Mouse (Mus musculus) right cerebral cortex, postnatal 10 days (tissue): ENCODE measurements around the gene Frmd8.
"Not testable (repeated sequence)": the region's sequence is repeated elsewhere in the genome, so short reads cannot be mapped to it uniquely, and the experiment has no call there.

Experiments
- DNase-seq, 2 experiments: peaks; one replicate each; pipeline ENCODE4 v3.0.0; 2021; ENCODE audit warnings: low spot score in 2 of 2

Frmd8 gene

DNA sequence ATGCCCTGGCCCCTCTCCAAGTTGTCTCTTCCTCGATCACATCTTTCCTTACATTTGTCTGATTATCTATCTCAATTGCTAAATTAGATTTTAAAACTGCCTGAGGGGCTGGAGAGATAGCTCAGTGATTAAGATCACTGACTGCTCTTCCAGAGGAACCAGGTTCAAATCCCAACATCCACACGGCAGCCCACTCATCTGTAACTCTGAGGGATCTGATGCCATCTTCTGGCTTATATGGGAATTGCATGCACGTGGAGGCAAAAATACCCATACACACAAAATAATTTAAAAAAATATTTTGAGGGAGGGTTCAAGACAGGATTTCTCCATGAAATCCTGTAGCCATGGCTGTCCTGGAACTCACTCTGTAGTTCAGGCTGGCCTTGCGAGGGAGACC, 10.8 kb upstream of the Frmd8 start:
- DNase-seq, result no peak

DNA sequence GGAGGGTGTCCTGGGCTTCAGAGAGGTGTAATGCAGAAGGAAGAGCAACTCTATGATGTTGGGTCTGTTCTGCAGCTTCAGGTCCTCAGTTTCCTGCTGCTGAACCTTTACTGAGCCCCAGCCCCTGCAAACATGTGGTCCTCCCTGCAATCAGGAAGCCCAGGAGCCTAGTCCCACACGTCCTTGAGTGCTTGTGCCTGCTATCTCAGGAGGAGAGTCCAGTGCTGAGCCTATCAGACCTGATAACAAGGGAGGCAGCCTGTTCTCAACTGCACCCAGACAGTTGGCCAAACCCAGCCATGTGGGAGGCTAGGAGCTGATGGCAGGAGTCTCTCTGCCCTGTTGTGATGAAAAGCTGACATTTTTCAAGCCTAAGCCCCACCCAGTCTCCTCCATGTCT, 8.9 kb upstream of the Frmd8 start:
- DNase-seq, result no peak

DNA sequence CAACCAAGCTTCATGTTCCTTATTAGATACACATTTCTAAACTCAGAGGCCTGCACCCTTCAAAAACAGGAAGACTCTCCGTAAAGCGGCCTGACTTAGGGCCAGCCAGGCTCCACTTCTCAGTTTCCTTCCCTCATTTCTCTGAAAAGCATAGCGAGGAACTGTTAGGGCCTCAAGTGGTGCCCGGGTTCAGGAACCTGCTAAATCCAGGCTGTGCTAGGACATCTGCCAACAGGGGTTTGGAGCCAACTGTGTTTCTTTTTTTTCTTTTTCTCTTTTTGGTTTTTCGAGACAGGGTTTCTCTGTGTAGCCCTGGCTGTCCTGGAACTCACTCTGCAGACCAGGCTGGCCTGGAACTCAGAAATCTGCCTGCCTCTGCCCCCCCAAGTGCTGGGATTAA, 7.0 kb upstream of the Frmd8 start:
- not testable (repeated sequence) for DNase-seq

DNA sequence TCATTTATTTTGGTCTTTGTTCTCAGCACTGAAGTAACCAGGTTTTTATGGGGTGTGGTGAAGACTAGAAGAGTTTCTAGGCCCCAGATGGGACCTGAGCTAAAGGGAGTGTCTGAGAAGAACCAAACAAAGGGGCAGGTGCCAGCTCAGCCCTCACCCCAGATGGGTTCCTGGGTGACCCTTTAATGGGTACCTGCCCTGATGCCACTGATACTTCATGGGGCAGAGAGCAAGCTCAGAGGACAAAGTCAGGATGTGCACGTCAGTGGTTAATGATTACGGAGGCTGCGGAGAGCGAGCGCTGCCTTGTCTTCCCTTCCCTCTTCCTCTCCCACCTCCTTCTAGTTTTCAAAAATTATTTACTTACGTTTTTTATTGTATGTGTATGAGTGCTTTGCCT, 6.1 kb upstream of the Frmd8 start:
- DNase-seq, result no peak

DNA sequence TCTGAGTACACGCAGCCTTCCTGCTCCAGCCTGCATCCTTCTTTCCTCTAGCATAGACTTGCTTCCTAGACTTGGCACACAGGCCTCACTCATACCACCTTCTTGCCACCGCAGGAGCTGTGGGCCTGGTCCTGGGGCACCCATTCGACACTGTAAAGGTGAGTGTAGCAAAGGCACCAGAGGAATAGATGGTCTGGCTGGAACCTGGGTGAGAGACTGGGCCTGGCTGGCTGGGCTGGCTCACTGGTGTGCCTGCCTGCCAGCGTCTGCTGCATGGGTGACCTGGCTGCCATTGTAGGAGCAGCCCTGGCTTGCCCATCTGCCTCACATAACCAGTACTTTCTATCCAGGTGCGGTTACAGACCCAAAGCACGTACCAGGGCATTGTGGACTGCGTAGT, 4.7 kb upstream of the Frmd8 start:
- no peak for DNase-seq

DNA sequence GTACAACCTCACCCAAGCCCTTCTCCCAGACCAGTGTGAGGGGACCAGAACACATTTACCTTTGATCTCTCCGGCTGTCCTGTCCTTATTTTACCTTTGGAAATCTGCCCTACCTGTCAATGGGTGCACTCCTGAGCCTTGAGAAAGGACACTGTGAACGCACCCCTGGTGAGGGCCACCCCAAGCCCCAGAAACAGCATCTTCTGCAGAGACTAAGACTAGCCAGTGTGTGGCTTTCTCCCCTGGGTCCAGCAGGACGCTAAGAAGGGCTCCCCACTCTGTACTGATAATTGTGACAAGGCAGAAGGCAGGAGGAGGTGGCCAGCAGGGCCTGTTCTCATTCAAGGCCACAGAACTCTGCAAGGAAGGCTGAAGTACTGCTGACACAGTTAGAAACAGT, 3.8 kb upstream of the Frmd8 start:
- no peak for DNase-seq

DNA sequence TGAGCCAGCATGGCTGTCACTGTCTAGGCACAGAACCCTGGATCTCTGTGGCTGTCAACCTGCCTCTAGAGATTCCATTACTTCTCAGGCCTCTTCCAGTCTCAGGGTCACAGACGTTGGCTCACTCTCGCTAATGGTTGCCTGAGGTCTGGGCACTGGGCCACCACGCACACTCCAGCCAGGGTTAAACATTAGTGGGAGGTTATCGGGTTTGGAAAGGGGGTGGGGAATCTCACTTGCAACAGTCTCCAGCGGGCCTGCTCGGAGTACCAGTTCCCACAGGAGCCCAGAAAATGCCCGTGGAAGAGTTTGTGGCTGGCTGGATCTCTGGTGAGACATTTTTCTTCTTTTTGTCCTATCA, 3.3 kb upstream of the Frmd8 start:
- DNase-seq, result no peak

DNA sequence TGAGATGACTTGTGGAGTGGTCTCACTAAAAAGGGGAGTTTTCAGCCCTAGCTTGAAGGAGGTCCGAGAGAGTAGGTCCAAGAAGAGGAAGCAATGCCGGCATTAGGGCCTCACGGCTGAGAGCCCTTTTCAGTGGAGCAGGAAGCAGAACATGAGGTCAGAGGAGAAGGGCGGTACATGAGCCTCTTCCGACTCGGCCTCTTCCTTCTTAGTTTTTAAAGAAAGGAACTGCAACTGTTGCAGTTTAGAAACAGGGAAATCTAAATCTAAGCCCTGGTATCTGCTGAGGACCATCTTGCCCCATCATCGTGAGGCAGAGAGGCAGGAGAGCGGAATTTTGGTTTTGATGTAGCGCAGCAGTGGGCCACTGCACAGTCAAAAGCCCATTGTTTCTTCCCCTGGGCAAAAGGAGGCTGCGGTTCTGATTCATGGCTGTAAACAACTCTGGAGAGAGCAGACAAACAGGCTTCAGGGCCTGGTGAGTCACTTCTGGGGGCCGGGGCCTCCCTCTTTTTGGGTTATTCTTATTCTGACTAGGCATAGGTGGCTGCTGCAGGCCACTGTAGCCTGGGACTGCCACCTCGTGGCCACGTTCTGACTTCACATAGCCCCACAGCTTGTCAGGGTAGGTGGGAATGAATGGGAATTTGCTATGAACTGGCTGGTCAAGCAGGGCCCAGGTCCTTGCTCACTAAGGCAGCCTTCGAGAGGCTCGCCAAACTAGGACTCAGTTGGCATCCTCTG, 2.7 kb upstream of the Frmd8 start, which contains the start of gene Slc25a45:
Slc25a45 (plus strand) TSS at position 191 of the 744 bp plus-strand sequence.
- DNase-seq, result peak; percentile 81 to 82

DNA sequence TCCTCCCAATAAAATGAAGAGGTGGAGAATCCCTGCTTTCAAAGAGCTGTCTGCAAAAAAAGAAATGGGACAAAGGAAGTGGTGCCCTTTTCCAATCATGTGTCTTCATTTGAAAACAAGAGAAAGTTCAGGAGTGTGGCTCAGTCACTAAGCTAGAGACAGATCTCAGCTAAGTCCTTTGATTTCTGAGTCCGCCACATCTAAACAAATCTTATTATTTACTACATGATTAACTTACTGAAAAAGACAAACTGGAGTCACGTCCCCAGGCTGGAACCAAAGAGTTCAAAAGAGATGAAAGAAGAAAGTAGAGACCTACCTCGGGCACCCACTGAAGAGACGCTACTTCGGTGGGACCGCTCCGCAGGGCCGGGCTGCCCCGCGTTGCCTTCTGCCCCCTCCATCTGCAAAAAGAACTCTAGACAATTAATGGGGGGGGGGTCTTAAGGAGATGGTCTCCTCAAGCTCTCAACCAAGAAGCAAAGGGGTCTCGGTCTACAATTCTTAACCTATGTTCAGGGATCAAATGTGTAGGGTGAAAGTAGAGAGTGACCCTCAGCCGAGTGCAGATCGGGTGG, 594 bp downstream of the Frmd8 start:
- no peak for DNase-seq

DNA sequence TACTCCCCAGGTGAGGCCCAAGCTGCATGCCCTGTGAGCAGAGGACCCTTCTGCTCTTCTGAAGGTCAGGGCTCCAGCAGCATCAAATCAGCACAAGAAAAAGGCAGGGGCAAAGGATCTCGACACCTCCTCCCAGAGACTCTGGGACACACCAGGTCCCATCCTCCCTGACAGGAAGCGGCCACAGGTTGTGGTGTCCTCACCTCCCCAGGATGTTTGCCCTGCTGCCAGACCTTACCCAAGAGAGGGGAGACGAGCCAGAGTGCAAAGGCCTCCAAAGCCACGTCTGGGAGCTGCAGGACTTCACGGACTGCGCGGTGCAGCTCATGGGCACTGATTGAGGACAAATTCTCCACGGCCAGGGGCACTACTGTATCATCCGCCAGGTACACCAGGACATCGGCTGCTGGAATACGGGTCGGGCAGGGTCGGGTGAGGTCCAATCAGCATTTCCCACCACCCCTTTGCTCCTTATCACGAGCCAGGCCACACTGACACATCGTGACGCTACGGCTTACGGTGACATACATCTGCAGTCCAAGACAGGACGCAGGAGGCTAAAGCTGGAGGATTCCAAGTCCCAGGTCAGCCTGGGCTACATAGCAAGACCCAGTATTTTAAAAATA, 2.0 kb downstream of the Frmd8 start:
- no peak for DNase-seq

DNA sequence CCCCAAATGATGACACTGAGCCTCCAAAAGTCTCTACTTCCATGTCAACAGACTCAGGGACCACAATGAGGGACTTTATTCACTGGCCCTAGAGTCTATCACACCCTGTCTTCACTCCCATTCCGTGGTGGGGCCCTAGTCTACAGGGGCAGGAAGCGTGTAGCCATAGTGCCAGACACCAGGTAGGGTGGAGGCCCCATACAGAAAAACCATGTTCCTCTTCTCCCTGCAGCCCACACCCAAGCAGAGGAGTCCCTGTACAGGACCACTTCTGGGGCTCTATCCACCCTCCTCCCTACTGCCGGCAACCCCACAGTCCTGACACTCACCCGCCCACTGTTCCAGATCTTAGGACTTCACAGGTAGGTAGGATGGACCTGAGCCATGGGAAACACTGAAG, 2.5 kb downstream of the Frmd8 start:
- DNase-seq, result no peak

DNA sequence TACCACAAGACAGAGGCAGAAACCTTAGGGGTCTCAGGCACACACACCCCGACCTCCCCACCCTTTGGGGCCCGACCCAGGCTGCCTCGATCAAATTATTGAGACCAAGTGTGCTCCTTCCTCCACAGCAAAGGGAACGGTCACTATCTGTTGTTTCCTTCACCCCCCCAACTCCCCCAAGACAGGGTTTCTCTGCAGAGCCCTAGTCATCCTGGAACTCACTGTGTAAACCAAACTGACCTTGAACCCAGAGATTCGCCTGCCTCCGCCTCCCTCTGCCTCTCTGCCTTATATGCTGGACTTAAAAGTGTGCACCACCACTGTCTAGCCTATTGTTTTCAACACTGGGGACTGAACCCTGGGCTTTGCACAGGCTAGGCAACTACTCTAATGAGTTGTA, 3.4 kb downstream of the Frmd8 start:
- no peak for DNase-seq

DNA sequence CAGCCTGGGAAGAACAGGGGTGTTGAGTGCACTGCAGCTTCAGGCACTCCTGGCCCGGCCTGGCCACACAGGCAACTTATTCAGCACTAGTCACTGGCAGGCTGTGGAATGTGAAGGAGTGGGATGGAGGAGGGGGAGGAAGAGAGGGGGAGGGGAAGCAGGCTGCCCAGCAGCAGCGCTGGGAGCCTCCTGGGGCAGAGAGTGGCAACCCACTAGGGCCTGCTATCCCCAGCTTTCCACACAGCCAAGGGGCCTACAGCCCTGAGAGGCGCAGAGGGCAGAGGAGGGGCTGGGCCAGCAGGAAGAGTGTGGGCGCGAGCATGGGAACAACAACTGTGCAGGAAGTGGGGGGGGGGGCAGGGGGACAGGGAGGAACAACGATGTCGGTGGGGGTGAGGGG, 3.8 kb downstream of the Frmd8 start:
- peak in 1 of 2 experiments; percentile 46 for DNase-seq

DNA sequence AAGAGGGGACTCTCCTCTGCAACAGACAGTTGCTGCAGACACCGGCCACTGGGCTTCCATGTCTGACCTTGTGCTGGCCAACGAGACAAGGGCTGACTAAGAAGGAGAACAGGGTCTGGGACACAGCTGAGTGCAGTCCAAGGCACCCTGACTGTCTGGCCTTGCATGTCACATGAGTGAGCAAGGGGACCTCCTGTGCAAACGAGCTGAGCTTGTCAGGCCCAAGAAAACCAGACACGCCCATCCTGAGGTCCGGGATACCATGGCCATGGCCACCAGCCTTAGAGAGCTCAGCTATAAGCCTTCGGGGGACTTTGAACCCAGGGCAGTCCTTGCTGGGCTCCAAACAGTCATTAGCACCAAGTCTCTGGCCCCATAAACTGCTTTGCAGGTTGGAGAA, 7.0 kb downstream of the Frmd8 start:
- DNase-seq, result no peak

DNA sequence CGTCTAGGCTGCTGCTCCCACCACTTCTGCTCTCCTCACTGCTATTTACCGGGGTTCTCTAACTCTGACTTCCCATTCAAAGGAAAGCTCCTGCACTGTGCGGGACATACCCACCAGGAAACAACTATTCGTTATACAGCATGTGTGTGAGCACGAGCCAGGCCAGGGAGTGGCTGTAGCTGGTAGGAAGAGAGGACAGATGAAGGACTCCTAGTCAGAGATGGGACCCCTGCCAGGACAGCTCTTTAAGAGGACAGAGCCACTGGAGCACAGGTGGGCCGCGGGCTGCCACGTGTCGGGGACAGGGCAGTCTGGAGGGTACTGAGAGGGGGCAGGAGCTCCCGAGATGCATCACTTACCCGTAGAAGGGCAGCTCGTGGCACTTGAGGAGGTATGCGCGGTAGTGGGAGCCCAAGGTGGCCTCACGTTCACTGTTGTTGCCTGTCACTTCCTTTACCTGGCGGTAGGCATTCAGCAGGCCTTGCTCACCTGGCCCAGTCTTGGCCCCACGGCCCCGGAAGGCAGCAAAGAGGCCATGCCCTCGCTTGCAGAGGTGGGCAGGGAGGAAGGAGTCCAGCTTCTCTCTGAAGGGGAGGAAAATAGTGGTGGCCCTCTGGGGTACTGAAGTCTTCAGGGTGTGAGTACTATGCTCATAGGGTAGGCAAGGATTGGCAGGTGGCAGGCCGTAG, 10.2 kb downstream of the Frmd8 start:
- DNase-seq, result no peak

DNA sequence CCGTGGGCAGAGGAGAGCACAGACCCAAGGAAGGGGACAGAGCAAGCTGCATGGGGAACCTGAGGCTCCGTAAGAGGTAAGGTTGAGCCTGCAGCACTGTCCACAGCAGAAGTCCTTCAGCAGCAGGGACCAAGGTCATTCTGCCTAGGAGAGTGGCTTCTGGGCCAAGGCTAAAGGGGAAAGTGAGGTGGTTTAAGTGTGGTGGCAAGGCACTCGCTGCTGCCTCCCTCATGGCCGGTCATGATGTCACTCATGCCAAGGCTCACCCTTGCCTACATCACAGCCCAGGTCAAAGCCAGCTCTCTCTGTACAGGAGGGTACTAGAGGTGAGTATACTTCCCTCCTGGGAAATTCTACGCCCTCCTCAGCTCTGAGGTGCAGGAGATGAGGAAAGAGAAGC, 11.3 kb downstream of the Frmd8 start:
- DNase-seq, result no peak

DNA sequence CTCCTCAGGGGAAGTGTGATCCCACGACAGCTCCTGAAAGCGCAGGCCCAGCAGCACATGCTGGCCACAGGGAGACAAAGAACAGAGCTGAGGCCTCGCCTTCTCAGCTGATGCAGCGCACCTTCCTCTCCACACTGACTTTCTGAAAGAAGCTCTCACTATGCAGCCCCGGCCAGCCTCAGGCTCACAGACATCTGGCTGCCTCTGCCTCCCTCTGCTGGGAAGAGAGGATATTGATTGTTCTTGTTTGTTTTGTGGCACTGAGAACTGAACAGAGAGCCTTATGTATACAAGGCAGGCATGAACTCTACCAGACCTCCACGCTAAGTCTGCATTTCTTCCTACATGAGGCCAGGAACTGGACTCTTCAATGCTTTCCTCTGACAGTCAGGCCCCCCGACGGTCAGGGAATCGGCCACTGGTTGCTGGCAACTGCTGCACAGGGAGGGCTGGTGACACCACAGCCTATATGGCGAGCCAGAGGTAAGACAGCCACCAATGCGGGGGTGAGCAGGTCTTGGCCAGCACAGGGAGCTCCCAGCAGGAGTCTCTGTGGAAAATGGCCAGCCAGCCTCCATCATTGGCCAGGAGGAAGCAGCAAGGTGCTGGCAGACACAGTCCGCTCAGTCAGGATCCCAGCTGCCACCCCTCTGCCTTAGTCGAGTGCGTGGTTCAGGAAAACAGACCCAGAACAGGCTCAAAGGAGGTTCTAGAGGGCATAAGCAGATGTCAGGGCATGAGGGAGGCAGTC, 12.6 kb downstream of the Frmd8 start:
- no peak for DNase-seq

DNA sequence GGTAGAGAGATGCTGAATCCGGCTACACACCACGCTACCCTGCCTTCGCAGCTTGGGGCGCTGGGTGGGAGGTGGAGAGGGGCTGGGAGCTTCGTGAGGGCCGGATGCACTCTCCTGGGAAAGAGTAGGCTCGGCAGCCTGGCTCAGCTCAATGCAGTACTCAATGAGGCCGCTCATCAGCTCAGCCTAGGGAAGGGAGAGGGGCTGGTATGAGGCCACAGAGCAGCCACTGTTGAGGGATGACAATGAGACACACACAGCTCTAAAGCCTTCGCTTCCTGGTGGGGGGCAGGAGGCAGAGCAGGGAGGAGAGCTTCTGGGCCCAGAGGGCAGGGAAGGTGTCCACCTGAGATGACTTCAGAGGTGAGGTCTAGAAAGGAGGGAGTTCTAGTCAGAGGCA, 18.5 kb downstream of the Frmd8 start:
- no peak for DNase-seq

DNA sequence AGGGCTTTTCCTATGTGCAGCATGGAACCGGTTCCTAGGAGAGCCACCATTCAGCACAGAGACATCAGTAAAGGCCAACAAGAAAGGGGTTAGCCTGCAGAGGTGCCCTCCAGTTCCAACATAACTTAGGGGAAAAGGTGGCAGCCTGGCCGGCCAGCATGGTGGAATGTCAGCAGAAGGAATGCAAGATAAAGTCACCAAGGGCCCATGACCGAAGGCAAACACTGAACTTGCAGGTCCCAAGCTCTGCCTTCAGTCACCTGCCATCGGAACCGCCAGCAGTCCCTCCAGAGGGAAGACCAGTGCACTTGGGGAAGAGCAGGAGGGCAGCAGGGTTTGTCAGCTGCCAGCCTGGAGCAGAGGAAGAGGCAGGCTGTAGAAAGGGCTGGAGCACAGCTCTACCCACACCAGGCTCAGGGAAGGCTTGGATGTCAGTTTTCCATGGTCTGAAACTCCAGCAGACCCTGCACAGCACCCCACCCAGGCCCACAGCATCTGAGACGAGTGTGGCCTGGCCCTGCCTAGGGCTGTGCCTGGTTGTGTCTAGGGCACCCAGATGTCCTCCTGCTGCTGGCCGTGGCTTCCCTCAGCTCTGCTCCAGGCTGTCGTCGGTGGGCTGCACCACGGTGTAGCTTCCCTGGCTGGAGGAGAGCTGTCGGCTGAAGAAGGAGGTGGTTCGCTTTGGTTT, 22.9 kb downstream of the Frmd8 start:
- DNase-seq, result no peak

DNA sequence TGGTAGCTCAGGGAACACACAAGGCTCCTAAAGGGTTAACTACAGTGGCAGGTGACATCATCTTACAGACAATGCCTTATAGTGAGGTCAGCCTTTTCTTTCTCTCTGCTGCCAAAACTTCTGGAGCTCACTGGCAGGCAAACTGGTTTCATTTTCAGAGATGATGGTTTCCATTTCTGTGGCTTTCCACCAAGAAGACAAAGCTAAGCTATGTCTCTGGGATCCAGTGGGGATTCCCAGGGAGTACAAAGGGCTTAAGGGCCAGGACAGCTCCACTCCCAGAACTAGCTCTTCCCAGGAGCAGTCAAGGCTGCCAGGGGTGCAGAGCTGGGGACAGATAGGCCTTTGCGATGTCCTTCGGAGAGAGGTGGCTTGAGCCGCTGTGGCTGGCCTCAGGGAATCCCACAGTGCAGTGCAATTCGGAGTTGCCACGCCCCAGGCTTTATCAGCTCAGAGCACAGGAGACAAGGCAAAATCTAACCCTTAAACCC, 23.5 kb downstream of the Frmd8 start:
- DNase-seq, result no peak

DNA sequence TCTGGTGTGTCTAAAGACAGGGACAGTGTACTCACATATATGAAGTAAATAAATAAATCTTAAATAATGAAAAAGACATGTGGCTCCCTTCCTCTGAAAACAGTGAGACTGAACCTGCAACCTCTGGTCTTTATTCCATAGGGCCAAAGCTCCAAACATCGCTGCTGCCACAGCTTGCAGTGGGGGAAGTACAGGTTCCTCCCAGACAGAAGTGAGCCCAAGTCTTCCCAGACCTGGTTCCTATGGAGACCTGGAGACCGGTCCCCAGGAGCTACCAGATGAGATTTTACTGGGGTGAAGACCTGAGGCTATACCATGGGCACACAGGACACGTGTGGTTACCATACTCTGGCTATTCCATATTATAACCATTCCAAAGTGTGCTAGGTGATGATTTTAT, 24.2 kb downstream of the Frmd8 start:
- DNase-seq, result no peak
